Mouse (Mus musculus) A20 (cell line): ENCODE data around the gene Bphl.

Experiments used
- DNase-seq: peaks from one replicate; pipeline ENCODE4 v3.0.0-alpha.2; 2011; ENCODE audit warnings: low read depth, low spot score

Gene Bphl

GRCm38 (mm10) chr13:34037172-34038055 lies at the start of gene Bphl:
Gene Bphl, plus strand, starts transcription at chr13:34037597.
- DNase-seq: peak; percentile 94

GRCm38 (mm10) chr13:33989625-33990024 lies 47.8 kb upstream of the Bphl start:
- DNase-seq: no peak

GRCm38 (mm10) chr13:33995197-33995596 lies 42.2 kb upstream of the Bphl start:
- DNase-seq: peak; percentile 72

GRCm38 (mm10) chr13:34002058-34003006 lies 35.1 kb upstream of the Bphl start, which contains the start of the genes Ripk1 and Serpinb6a:
Gene Ripk1, plus strand, starts transcription at chr13:34002363.
Gene Serpinb6a, minus strand, starts transcription at chr13:34002794.
- DNase-seq: peak; percentile 94

GRCm38 (mm10) chr13:34003058-34003457 lies 34.3 kb upstream of the Bphl start:
- no peak for DNase-seq

- no peak for DNase-seq
Measured at GRCm38 (mm10) chr13:34007234-34007633, 30.2 kb upstream of the Bphl start.

GRCm38 (mm10) chr13:34016927-34017569 lies 20.3 kb upstream of the Bphl start:
- no peak for DNase-seq

- DNase-seq: no peak
Measured at GRCm38 (mm10) chr13:34018521-34018920, 18.9 kb upstream of the Bphl start.

- DNase-seq: no peak
Measured at GRCm38 (mm10) chr13:34021998-34022397, 15.4 kb upstream of the Bphl start.

GRCm38 (mm10) chr13:34032041-34032440 lies 5.4 kb upstream of the Bphl start:
- no peak for DNase-seq

GRCm38 (mm10) chr13:34035424-34035823 lies 2.0 kb upstream of the Bphl start:
- no peak for DNase-seq

- no peak for DNase-seq
Measured at GRCm38 (mm10) chr13:34036726-34037125, 671 bp upstream of the Bphl start.

GRCm38 (mm10) chr13:34038056-34038432 lies 647 bp downstream of the Bphl start:
- peak; percentile 51 for DNase-seq

- no peak for DNase-seq
Measured at GRCm38 (mm10) chr13:34038901-34039341, 1.5 kb downstream of the Bphl start.

GRCm38 (mm10) chr13:34040091-34040490 lies 2.7 kb downstream of the Bphl start:
- DNase-seq: no peak

- DNase-seq: no peak
Measured at GRCm38 (mm10) chr13:34043716-34044393, 6.5 kb downstream of the Bphl start.

- DNase-seq: no peak
Measured at GRCm38 (mm10) chr13:34045511-34046249, 8.3 kb downstream of the Bphl start.

GRCm38 (mm10) chr13:34046421-34047012 lies 9.1 kb downstream of the Bphl start:
- peak; percentile 84 for DNase-seq

GRCm38 (mm10) chr13:34047526-34047925 lies 10.1 kb downstream of the Bphl start:
- no peak for DNase-seq

- DNase-seq: no peak
Measured at GRCm38 (mm10) chr13:34050479-34050878, 13.1 kb downstream of the Bphl start.
